Mouse (Mus musculus) forebrain, embryonic 16.5 days (tissue): ENCODE measurements around the gene Zfp273. TPM values are rescaled to one million over a fixed set of nuclear protein-coding genes. Genes with fewer than 3 reads are reported as not detected.
"Not testable (repeated sequence)": the region's sequence is repeated elsewhere in the genome, so short reads cannot be mapped to it uniquely, and the experiment has no call there.

Source experiments
- ATAC-seq: fragments of 200-750 bp; cut with Nextera tagmentation; 2 replicates; pipeline ENCODE4 v1.8.0; 2017; ENCODE audit warnings: mild to moderate bottlenecking, moderate library complexity
- H3K27ac ChIP-seq: fragments of 300-500 bp; sonication (generic); 2 replicates; pipeline ENCODE4 v1.5.1; 2014; ENCODE audit warnings: low read length, control low read depth
- H3K27me3 ChIP-seq: fragments of 300-500 bp; sonication (generic); replicated peaks from 2 replicates; pipeline ENCODE4 v1.6.1; 2014; ENCODE audit warnings: low read length; ENCODE audit not compliant: control insufficient read depth, insufficient read depth
- H3K36me3 ChIP-seq: fragments of 300-500 bp; sonication (generic); 2 replicates; pipeline ENCODE4 v1.6.1; 2014; ENCODE audit not compliant: control insufficient read depth, insufficient read depth
- H3K4me1 ChIP-seq: fragments of 300-500 bp; sonication (generic); replicated peaks from 2 replicates; pipeline ENCODE4 v1.6.1; 2014; ENCODE audit warnings: low read length; ENCODE audit not compliant: control insufficient read depth, insufficient read depth
- H3K4me2 ChIP-seq: fragments of 300-500 bp; sonication (generic); 2 replicates; pipeline ENCODE4 v1.6.1; 2014; ENCODE audit warnings: mild to moderate bottlenecking, low read length, control low read depth
- H3K4me3 ChIP-seq: fragments of 300-500 bp; sonication (generic); replicated peaks from 2 replicates; pipeline ENCODE4 v1.5.1; 2014; ENCODE audit warnings: mild to moderate bottlenecking, low read length, control low read depth
- H3K9ac ChIP-seq: fragments of 300-500 bp; sonication (generic); replicated peaks from 2 replicates; pipeline ENCODE4 v1.6.1; 2014; ENCODE audit warnings: low read depth, low read length, control low read depth
- H3K9me3 ChIP-seq: fragments of 300-500 bp; sonication (generic); 2 replicates; pipeline ENCODE4 v1.6.1; 2016; ENCODE audit warnings: low read length; ENCODE audit not compliant: control insufficient read depth
- WGBS: fragments of 180-500 bp; shearing (Covaris S2); extraction: QIAGEN DNeasy Blood & Tissue Kit; methylation state at CpG from one replicate; pipeline ENCODE4 v1.1.7; 2014; 5-methylcytosine and 5-hydroxymethylcytosine counted together
- polyA plus RNA-seq: library from polyadenylated mRNA; unstranded; fragments of >200 nt; fragmentation: Nextera tagmentation; extraction: Ambion mirVana; gene quantifications from 2 replicates; pipeline ENCODE4 v1.2.1, GENCODE M21; 2015

Gene Zfp273
- polyA plus RNA-seq, 1 experiment from 2014 or later: 17.0 TPM

- Histone ChIP-seq H3K27ac (no peak overlapping the region), H3K9ac (no peak overlapping the region), H3K27me3 (no peaks in the 10 kb centered on the region), H3K4me3 (no peak overlapping the region), H3K36me3 (no peaks in the 10 kb centered on the region), H3K4me2 (no peak overlapping the region), H3K4me1 (no peaks in the 10 kb centered on the region), H3K9me3 (no peaks in the 10 kb centered on the region)
- ATAC-seq: no peak
- WGBS: 90% methylated on average over 9 of the region's 9 CpGs
These were observed 49.0 kb downstream of the Zfp273 start for GRCm38 (mm10) chr13:67862508-67862907.

GRCm38 (mm10) chr13:67863026-67863425, 49.5 kb downstream of the Zfp273 start, which contains the start of gene BC048507:
TSS of gene BC048507 (plus strand) at chr13:67863326.
- no peaks in the 10 kb centered on the region for H3K36me3 ChIP-seq
- WGBS: 91% methylated on average over 11 of the region's 11 CpGs

GRCm38 (mm10) chr13:67864764-67865350, 51.3 kb downstream of the Zfp273 start:
- Histone ChIP-seq H3K36me3 (no peaks in the 10 kb centered on the region), H3K9ac (no peak overlapping the region), H3K27ac (no peak overlapping the region), H3K27me3 (no peaks in the 10 kb centered on the region), H3K9me3 (no peaks in the 10 kb centered on the region), H3K4me2 (no peak overlapping the region), H3K4me3 (no peak overlapping the region), H3K4me1 (no peaks in the 10 kb centered on the region)
- WGBS: 2% methylated on average over 5 of the region's 5 CpGs
- ATAC-seq: peak; percentile 86

More at GRCm38 (mm10) chr13:67863026-67863425, 49.5 kb downstream of the Zfp273 start, which contains the start of gene BC048507:
- H3K4me1 ChIP-seq: no peaks in the 10 kb centered on the region
- no peaks in the 10 kb centered on the region for H3K9me3 ChIP-seq
- no peak within 1 kb of the TSS for H3K27ac ChIP-seq
- no peak for ATAC-seq
- no peaks in the 10 kb centered on the region for H3K27me3 ChIP-seq
- H3K4me3 ChIP-seq: no peak within 1 kb of the TSS
- H3K9ac ChIP-seq: no peak within 1 kb of the TSS
- no peak within 1 kb of the TSS for H3K4me2 ChIP-seq

GRCm38 (mm10) chr13:67867899-67868298, 54.4 kb downstream of the Zfp273 start:
- H3K36me3 ChIP-seq: no peaks in the 10 kb centered on the region
- H3K27me3 ChIP-seq: no peaks in the 10 kb centered on the region
- H3K9ac ChIP-seq: no peak overlapping the region
- no peak overlapping the region for H3K4me3 ChIP-seq
- H3K9me3 ChIP-seq: no peaks in the 10 kb centered on the region
- no peak overlapping the region for H3K4me2 ChIP-seq
- no peak for ATAC-seq
- no peaks in the 10 kb centered on the region for H3K4me1 ChIP-seq
- H3K27ac ChIP-seq: no peak overlapping the region
- WGBS: 39% methylated on average over 3 of the region's 3 CpGs

- H3K4me2 ChIP-seq: peak overlapping the region; percentile 20
- 34% methylated on average over 6 of the region's 12 CpGs for WGBS
- H3K27ac ChIP-seq, H3K4me1 ChIP-seq, H3K9me3 ChIP-seq, H3K9ac ChIP-seq, H3K36me3 ChIP-seq, H3K27me3 ChIP-seq, ATAC-seq: not testable (repeated sequence)
- 0 out of 2 replicates have a peak overlapping the region, but pooled peaks have one; percentile 6 for H3K4me3 ChIP-seq
These were observed 62.6 kb downstream of the Zfp273 start for GRCm38 (mm10) chr13:67876049-67876698.

Other genes with a start within 250 kb of the Zfp273 start
- 6.3 and 7.6 TPM in 2 replicates for gene Zfp729b, start 204.0 kb upstream of the Zfp273 start, polyA plus RNA-seq
- not detected in 2 replicates for gene Gm49345, start 176.0 kb upstream of the Zfp273 start, polyA plus RNA-seq
- gene Zfp729a, start 175.9 kb upstream of the Zfp273 start, polyA plus RNA-seq: 5.2 TPM in 2 replicates
- 14.8 and 17.2 TPM in 2 replicates for gene Zfp738, start 126.7 kb upstream of the Zfp273 start, polyA plus RNA-seq
- gene Zfp65, start 84.6 kb upstream of the Zfp273 start, polyA plus RNA-seq: 12.0 and 14.0 TPM in 2 replicates
- 8.2 and 9.0 TPM in 2 replicates for gene Zfp85, start 58.5 kb upstream of the Zfp273 start, polyA plus RNA-seq
- 3.4 and 3.6 TPM in 2 replicates for gene Zfp493, start 34.0 kb upstream of the Zfp273 start, polyA plus RNA-seq
- 3.6 and 4.9 TPM in 2 replicates for gene Gm10037, start 17.4 kb downstream of the Zfp273 start, polyA plus RNA-seq
- gene BC048507, start 49.6 kb downstream of the Zfp273 start, polyA plus RNA-seq: not detected in 2 replicates